Mouse (Mus musculus) monocyte, adult 2 months (primary cell): ENCODE measurements around the gene Tmeff1.

Source experiments
- DNase-seq, 2 experiments: peaks; one replicate each; pipeline ENCODE4 v3.0.0; 2022; ENCODE audit warnings: low spot score in 2 of 2, low read depth in 1 of 2

The Tmeff1 gene

DNA sequence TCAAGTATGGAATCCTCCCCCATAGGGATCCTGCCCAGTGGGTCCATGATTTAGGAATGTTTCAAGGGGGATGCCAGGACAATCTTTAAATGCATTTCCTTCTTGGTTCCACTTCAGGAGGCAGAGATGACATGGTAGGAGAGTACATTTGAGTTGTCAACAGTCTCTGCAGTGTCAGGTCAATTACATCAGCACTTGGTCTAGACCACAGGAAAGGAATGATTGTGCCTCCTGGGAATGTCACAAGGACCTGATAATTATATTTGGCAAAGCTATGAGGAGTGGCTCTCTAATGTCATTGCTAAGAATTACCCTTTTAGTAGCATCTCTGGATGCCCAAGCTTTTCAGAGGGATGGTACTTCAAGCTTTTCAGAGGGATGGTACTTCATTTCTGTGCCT lies 20.0 kb upstream of the Tmeff1 start:
- DNase-seq, result no peak

DNA sequence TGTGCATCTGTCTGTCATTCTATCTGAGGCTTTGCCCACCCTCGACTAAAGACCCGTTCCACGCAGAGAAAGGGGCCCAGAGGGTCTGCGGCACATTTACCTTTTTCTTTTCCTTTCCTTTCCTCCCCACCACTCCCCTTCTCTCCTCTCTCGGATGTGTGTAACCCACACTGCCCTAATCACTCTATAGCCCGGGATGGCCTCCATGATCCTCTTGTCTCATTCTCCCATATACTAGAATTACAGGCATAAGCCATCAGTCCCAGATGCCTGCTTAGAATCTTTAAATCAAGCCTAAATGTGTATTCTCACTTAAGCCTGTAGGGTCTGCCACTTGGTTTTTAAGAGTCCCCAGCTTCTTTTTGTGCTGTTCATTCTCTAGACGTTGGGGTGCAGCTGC lies 8.6 kb upstream of the Tmeff1 start:
- DNase-seq, result no peak

DNA sequence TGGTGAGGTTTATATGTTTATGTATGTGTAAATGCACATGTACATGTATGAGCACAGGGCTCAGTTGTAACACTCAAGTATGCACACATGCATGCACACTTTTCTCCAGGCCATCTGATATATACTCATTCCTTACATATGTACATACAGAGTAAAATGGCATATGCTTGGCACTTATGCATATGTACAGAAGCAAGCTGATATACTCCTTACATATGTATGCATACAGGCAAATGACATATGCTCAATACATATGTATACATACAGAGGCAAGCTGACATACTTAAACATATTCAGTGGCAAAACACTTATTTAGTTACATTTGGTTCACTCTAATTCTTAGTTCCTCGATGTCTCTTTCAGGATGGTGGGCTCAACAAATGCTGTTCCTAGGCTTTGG lies 7.1 kb upstream of the Tmeff1 start:
- no peak for DNase-seq

DNA sequence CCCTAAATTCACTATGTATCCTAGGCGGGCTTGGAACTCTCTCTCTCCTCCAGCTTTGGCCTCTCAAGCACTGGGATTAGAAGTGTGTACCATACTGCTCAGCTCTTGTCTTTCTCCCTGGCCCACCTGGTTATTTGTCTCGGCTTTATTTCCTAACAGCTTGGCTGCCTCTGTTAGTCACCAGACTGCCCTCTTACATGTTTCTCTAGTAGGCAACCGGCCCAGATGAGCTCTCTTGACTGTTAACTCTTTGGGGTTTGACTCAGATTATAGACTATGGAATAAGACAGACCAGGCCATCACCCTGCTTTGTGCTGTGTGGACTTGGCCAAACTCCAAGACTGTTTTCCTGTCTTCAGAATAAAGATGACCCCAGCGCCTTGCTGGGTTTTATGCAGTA lies 6.6 kb upstream of the Tmeff1 start:
- no peak for DNase-seq

DNA sequence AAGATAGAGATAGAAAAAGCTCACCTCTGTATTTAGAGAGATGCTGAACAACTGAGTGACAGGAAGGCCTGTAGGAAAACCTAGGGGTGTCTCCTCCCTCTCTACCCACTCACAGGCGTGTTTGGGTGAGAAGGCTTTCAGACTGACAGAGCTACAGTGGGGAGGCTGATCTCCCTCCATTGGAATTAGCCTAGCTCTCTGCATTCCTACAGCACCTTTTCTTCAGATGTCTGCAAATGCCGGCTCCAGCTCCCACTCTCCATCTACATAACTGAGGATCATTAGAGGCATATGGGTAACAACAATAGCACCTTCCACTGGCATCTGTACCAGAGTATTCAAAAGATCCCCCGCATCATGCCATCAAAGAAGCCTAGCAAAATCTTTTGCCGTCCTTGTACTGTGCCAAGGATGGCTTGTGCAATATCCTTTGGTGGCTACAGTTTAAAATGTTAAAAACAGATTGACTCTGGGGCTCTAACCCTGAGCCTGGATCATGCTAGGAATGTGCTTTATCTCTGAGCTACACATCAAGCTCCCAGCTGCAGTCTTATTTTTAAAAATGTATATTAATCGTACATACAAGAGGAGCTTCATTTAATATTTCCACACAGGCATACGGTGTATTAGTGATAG lies 5.4 kb upstream of the Tmeff1 start:
- DNase-seq, result no peak

DNA sequence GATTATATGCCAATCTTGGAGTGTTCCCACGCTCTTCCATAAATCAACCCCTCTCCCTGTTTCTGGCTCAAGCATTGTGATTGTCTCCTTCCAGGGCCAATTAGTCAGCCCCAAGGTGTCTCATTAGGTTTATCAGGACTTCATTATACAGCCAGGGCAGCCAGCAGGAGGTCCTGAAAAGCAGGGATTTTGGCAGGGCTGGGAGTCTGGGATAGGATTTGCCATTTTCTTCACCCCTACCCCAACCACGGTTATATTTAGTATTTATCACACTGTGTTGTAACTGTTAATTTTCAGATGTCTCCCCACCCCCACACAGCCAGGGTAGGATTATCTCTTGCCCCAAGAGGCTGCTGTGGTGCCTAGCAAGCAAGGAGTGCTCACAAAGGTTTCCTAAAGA lies 3.8 kb upstream of the Tmeff1 start:
- no peak for DNase-seq

DNA sequence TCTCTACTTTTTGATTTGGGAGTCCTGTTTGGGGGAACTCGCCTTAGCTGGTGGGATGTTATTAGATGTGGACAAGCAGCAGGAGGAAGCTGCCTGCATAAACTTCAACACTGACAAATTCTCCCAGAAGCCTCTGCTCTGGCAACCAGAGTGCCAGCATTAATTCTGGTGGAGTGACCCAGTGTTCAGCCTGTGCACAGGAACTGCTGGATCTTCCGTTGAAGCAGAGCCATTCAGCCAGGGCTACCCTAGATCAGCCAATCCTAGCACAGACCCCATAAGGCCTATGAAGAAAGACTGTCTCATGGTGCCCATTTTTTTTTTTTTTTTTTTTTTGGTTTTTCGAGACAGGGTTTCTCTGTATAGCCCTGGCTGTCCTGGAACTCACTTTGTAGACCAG lies 3.0 kb upstream of the Tmeff1 start:
- no peak for DNase-seq

DNA sequence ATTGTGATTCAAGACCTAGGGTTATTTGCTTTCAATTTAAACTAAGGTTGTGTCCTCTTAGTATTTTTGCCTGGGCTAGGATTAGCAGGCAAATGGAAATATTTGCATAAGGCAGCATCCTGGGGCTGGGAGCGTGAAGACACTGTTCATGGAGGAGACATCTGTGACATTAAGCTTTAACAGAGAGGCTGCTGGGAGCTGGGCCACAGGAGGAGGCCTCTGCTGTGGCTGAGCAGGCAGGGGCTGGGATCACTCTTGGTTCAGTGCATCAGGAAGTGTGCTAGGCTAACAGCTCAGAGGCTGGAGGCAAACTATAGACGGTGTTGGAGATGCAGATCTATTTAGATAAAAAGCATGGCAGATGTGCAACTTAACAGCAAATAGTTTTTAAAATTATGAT lies 2.0 kb upstream of the Tmeff1 start:
- DNase-seq, result no peak

DNA sequence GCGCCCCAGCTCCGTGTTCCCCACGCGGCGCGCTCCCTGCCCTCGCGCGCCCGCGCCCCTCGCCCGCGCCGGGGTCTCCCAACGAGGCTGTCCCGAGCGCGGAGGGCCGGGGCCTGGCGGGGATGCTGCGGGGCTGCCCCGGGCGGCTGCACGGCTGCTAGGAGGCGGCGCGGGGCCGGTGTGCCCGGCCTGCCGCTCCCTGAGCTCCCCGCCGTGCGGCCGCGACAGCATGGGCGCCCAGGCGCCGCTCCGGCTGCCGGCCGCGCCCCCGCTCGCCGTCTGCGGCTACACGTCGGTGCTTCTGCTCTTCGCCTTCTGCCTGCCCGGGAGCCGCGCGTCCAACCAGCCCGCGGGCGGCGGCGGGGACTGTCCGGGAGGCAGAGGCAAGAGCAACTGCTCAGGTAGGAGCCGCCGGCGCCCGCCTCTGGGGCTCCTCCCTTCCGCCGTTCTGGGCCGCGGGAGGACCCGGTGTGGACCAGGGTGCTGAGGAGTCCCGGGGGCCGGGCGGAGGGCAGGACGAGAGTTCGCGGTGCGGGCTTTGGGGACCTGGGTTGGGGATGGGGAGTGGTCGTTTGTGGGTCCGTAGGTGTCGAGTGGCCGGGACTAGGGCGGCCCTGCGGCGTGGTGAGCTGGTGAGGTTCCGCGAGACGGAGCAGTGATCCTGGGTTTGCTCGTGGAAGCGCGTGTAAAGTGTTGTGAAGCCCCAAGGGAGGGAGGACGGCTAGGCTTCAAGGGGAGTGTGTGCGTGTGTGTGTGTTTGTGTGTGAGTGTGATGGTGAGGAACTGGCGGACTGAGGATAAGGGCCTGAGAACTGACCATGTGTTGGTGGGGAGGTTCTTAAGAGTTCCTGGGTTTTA lies 496 bp downstream of the Tmeff1 start:
- DNase-seq, result no peak

DNA sequence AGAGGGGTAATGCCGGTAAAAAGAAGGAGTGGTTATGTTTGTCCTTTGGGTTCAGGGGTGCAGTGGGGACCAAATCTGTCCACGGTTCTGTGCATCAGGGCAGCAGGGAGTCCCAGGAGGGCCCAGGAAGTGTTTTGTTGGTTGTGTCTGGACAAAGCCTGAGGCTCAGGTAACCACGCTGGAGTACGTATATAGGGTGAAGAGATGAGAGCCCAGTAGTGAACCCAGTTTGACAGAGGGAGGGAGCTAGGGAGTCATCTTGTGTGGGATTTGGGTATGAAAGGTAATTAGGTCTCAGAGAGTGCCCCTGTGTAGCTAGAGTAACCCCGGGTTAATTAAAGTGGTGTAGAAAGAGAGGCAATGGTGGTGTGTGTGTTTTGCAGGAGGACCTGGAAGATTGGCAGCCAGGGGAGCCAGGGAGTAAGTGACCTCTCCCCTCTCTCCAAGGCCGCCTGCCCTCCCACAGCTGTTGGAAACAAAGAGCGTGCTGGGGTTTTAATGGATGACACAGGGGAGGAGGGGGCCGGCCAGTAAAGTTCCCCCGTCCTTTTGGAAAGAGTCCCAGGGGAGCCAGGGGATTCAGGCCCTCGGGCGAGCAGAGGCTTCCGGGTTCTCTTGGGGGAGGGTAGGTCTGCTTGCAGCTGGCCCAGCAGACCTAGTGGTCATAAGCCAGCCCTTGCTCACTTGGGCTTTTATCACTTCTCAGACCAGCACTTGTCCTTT lies 1.3 kb downstream of the Tmeff1 start:
- no peak for DNase-seq

DNA sequence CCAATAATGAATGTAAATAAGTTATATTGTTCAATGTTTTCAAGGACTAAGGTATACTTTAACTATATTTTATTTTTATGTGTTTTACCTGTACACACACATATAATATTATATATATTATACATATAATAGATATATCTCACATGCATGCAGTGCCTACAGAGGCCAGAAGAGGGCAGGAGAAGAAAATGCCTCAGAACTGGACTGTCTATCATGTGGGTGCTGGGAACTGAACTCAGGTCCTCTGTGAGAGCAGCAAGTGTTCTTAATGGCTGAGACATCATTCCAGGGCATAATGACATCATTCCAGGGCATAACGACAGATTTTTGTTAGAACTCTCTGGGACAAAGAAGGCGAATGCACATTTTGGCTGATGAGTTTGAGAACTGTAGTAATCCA lies 2.6 kb downstream of the Tmeff1 start:
- DNase-seq, result no peak

DNA sequence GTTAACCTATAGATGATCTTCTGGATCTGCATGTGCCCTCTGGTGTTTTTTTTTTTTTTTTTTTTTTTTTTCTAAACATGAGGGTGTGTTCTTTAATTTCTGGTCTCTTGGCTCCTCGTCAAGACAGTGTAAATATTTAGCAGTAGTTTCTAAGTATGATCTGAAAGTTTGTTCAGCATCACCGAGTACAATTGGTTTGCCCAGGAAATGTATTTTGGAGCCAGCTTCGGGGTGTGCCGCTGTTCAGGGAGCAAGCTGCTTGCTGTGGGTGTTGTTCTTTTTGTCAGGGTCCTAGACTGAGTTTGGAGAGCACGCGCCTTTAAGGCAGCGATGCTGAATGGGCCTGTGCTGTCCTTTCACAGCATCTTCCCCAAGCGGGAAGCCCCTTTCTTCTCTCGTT lies 3.6 kb downstream of the Tmeff1 start:
- no peak for DNase-seq

DNA sequence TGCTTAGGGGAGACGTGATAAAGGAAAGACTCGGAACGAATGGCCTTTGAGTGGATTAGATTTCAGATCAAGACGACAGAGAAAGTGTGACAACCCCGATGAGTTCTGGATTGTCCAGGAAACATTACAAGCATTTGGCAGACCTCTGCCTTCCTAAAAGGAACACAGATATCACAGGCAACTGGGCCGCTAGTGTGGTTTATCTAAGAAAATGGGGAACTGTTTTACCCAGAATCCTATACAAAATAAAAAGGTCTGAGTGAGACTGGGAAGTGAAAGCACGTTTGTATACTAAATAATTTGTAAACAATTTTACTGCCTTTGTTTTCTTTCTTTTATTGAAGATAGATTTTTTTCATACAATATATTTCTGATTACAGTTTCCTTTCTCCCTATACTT lies 5.9 kb downstream of the Tmeff1 start:
- no peak for DNase-seq

DNA sequence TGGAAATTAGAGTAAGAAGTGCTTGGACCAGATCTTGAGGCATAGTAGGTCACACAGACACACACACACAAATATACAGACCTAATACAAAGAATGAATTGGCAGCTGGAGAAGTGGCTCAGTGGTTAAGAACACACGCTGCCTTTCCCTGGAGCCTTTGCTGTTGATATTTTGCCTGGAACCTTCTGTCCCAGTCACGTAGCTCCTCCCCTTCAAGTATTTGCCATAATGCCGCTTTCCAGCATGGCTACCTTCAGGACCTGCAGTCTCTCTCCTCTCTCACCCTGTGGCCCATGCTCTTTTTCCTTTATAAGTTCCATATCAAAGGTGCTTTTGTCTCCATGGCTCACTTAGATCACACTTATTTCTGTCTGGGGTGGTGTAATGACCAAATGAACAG lies 6.4 kb downstream of the Tmeff1 start:
- no peak for DNase-seq

DNA sequence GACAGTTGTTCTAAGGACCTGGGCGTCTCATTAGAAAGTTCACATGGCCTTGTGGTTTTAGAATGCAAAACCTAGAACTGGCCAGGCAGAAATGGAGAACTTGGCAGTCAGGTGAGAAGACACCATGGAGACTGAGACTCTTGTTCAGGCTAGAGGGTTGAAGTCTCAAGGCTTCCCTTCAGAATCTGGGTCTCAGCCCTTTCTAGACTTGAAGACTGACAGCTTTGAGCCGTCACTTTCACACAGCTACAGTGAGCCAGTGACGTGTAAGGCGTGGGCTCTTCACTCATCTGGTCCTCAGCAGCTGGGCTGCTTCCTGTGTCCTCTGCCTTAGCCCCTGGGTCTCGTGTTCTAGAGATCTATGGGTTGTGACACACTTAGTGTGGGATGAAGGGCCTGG lies 7.4 kb downstream of the Tmeff1 start:
- DNase-seq, result no peak

DNA sequence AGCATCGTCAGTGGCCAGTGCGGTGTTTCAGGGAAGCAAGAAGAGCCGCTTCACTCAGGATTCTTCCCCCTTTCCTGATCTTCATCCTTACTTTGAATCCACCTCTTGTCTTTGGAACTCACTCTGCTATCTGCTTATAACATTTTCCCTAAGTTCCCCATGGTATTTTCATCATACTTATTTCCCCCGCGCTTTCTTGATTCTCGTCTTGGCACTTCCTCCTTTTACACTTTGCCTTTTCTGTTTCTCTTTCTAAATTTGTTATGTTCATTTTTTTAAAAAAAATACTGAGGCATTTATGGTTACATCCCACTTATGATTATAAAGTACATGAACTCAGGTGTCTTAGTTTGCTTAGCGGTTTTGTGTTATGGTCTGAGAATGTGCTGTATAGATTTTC lies 7.9 kb downstream of the Tmeff1 start:
- no peak for DNase-seq

DNA sequence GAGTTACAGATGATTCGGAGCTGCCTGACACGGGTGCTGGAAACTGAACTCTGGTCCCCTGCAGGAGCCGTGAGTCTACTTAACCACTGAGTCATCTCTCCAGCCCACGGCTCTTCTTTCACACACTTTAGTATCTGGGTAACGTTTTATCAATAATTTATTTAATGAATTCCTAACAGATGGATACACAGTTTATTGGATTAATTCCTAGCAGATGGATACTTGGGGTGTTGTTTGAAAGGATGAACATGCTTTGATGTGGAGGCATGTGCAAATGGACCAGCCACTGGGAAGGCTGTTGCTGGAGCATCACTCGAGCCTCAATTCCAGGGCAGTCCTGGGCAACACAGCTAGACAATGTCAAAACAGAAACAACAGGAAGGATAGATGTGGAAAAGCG lies 11.1 kb downstream of the Tmeff1 start:
- DNase-seq, result no peak

DNA sequence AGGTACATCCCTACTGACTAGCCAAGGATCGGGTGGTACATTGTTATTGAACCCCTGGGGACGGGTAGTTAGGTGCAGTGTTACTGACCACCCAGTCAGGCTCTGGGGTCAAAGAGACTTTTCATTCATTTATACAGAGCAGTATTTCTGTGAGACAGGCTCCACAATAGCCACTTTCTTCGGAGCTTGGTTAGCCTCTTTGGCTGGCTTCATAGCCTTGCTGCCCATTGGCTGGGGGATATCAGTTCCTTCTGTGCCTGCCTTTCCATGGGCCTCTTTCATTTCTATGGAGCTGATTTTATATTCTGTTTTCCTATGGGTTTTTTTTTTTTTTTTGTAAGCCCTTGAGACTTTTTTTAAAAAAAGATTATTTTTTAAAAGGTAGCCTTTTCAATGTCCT lies 20.7 kb downstream of the Tmeff1 start:
- no peak for DNase-seq

DNA sequence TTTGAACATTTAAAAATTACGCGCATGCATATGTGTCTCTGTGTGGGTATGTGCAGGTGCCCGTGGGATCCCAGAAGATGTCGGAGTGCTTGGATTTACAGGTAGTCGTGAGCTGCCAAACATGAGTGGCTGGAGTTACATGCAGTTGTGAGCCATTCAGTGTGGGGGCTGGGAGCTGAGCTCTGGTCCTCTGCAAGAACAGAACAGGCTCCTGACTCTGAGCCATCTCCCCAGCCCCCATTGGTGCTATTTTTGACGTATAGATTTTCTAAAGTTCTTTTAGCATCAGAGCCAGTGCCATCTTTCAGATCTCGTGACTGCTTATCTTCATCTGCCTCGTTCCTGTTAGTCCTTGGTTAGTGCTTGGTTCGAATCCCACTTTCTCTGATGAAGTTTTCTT lies 24.5 kb downstream of the Tmeff1 start:
- no peak for DNase-seq

DNA sequence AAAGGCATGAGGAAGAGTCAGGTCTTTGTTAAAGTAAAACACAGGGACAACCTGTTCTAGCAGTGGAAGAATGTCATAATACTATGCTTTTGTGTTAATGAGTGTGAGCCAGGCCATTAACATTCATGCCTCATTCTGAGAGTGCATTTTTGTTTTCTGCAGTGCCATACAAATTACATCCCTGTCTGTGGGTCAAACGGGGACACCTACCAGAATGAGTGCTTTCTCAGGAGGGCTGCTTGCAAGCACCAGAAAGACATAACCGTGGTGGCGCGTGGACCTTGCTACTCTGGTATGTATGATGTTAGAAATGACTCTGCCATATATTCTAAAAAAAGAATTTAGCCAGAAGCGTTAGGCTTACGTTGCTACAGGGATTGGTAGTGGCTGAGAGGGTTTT lies 25.3 kb downstream of the Tmeff1 start:
- no peak for DNase-seq

DNA sequence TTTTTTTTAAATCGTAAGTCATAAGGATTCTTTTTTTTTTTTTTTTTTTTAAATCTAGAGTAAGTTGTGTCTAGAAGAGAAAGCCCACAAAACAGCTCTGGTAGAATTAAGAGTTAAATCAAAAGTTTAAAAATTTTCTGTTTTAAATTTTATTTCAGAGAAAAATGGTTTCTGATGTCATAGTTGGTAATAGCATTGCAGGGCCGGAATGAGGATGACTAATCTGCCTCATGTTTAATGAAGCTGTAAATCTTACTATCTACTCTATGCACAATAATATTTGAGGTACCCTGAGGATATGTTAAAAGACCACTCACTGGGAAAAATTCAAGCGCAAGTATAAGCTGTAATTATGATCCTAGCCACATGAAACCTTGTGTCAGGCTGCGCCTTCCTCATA lies 30.5 kb downstream of the Tmeff1 start:
- DNase-seq, result no peak

DNA sequence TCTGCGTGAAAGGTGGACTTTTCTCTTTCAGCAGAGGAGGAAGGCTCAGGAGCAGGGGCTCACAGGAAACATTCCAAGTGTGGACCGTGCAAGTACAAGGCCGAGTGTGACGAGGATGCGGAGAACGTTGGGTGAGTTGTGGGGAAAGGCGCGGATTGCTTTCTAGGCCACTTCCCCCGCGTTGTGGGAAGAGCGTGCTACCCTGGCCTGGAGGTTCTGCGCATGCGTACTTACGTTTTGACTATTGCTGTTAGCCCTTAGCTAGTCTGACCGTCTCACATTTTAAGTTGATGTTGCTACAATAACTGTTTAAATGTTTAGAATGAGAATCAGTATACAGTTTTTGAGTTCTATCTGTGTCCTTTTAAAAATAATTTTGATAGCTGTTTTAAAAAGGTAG lies 32.2 kb downstream of the Tmeff1 start:
- no peak for DNase-seq
